Mouse (Mus musculus): ENCODE data around the gene Galr3. TPM values are rescaled to one million over a fixed set of nuclear protein-coding genes. Genes with fewer than 3 reads are reported as not detected.
A peak's percentile ranks its signal among the peaks of the same experiment; 100 is the strongest.
"Not testable (repeated sequence)": the region's sequence is repeated elsewhere in the genome, so short reads cannot be mapped to it uniquely, and the experiment has no call there.

The Galr3 gene
- total and polyA plus RNA-seq, 3 experiments = 2.6 to 4.5 TPM; not detected in 1

GRCm38 (mm10) chr15:79030551-79031435 is 10.9 kb upstream of the Galr3 start (continued):
- TF ChIP-seq SMC3 (IDR thresholded peaks at IDR 0.05; ENCODE audit: low read depth, low read length) (no peak), CHD2 (IDR thresholded peaks at IDR 0.05; ENCODE audit: low read length) (no peak), USF1 (IDR thresholded peaks at IDR 0.05; ENCODE audit: low read depth, low read length) (peak; percentile 100), GATA1 (IDR thresholded peaks at IDR 0.05; ENCODE audit: low read depth, low read length) (no peak), UBTF (IDR thresholded peaks at IDR 0.05; ENCODE audit: borderline replicate concordance, insufficient read depth, low read depth, low read length) (no peak), RAD21 (IDR thresholded peaks at IDR 0.05; ENCODE audit: low read depth, low read length) (no peak), POLR2AphosphoS5 (IDR thresholded peaks at IDR 0.05; ENCODE audit: borderline replicate concordance, low read depth, low read length) (no peak), RCOR1 (IDR thresholded peaks at IDR 0.05; ENCODE audit: low read depth, low read length) (peak; percentile 11; the same call in 1 of the 2 replicates), MEF2A (IDR thresholded peaks at IDR 0.05; ENCODE audit: extremely low read depth, insufficient replicate concordance, low read depth, low read length, poor library complexity, severe bottlenecking) (no peak), SIN3A (IDR thresholded peaks at IDR 0.05; ENCODE audit: low read length) (peak; percentile 86), MAFK (IDR thresholded peaks at IDR 0.05; ENCODE audit: borderline replicate concordance, low read depth, low read length) (no peak), ZC3H11A (IDR thresholded peaks at IDR 0.05; ENCODE audit: low read depth, low read length) (no peak), JUND (IDR thresholded peaks at IDR 0.05; ENCODE audit: low read depth, low read length) (no peak), EP300 (IDR thresholded peaks at IDR 0.05; ENCODE audit: low read depth in 1 of 2, low read length in 2 of 2) (no peak)

GRCm38 (mm10) chr15:79031908-79032307 is 9.8 kb upstream of the Galr3 start:
- not testable (repeated sequence) for H3K9me3 ChIP-seq (replicated peaks; ENCODE audit: insufficient read depth, low read length); H3K36me3 ChIP-seq (ENCODE audit: control insufficient read depth in 1 of 2, insufficient read depth in 2 of 2, low read length in 2 of 2); H3K9ac ChIP-seq (ENCODE audit: control insufficient read depth, low read depth, low read length, poor library complexity, severe bottlenecking); H3K4me3 ChIP-seq (ENCODE audit: control insufficient read depth in 1 of 2, insufficient read depth in 1 of 2, low read depth in 2 of 2, low read length in 2 of 2); H3K27me3 ChIP-seq (ENCODE audit: control insufficient read depth in 1 of 2, insufficient read depth in 2 of 2, low read length in 2 of 2); DNase-seq (ENCODE audit: low read depth, low spot score); H3K27ac ChIP-seq (ENCODE audit: control insufficient read depth, low read depth, low read length); H3K79me2 ChIP-seq (ENCODE audit: control insufficient read depth, insufficient read depth, low read length, poor library complexity)
- peak; percentile 87 for TF ChIP-seq TBP (IDR thresholded peaks at IDR 0.05; ENCODE audit: low read depth, low read length)
- H3K4me1 ChIP-seq (ENCODE audit: control insufficient read depth in 1 of 2, insufficient read depth in 2 of 2, low read length in 2 of 2) = peaks cover 0 to 17% of the 10 kb centered on the region in 2 experiments; a peak in 2 of 4 replicates

GRCm38 (mm10) chr15:79037913-79038328 is 3.8 kb upstream of the Galr3 start:
- Histone ChIP-seq H3K4me1 (ENCODE audit: control insufficient read depth in 1 of 2, insufficient read depth in 2 of 2, low read length in 2 of 2) (peaks cover 0 to 12% of the 10 kb centered on the region in 2 experiments; a peak in 2 of 4 replicates), H3K9me3 (replicated peaks; ENCODE audit: insufficient read depth, low read length) (no peaks in the 10 kb centered on the region), H3K79me2 (ENCODE audit: control insufficient read depth, insufficient read depth, low read length, poor library complexity) (no peaks in the 10 kb centered on the region; the same call in 1 of the 2 replicates), H3K27me3 (ENCODE audit: control insufficient read depth in 1 of 2, insufficient read depth in 2 of 2, low read length in 2 of 2) (no peaks in the 10 kb centered on the region), H3K36me3 (ENCODE audit: control insufficient read depth in 1 of 2, insufficient read depth in 2 of 2, low read length in 2 of 2) (no peaks in the 10 kb centered on the region), H3K9ac (ENCODE audit: control insufficient read depth, low read depth, low read length, poor library complexity, severe bottlenecking) (peak overlapping the region; percentile 64), H3K4me3 (ENCODE audit: control insufficient read depth in 1 of 2, insufficient read depth in 1 of 2, low read depth in 2 of 2, low read length in 2 of 2) (peak overlapping the region; percentile 40 to 53), H3K27ac (ENCODE audit: control insufficient read depth, low read depth, low read length) (peak overlapping the region; percentile 53)
- peak; percentile 93 for DNase-seq (ENCODE audit: low read depth, low spot score)
- TF ChIP-seq MAFK (IDR thresholded peaks at IDR 0.05; ENCODE audit: borderline replicate concordance, low read depth, low read length) (peak; percentile 95), MYC (IDR thresholded peaks at IDR 0.05; ENCODE audit: low read depth, low read length) (peak; percentile 67; the same call in 1 of the 2 replicates), USF2 (IDR thresholded peaks at IDR 0.05; ENCODE audit: borderline replicate concordance in 1 of 2, insufficient read depth in 1 of 2, low read depth in 1 of 2, low read length in 2 of 2) (no peak), RAD21 (IDR thresholded peaks at IDR 0.05; ENCODE audit: low read depth, low read length) (peak; percentile 44), ELF1 (IDR thresholded peaks at IDR 0.05; ENCODE audit: low read depth, low read length) (no peak), ZC3H11A (IDR thresholded peaks at IDR 0.05; ENCODE audit: low read depth, low read length) (peak; percentile 45; the same call in 1 of the 2 replicates), CHD1 (IDR thresholded peaks at IDR 0.05; ENCODE audit: low read depth, low read length) (no peak), ETS1 (IDR thresholded peaks at IDR 0.05; ENCODE audit: low read depth, low read length) (peak; percentile 26; the same call in 1 of the 2 replicates), SMC3 (IDR thresholded peaks at IDR 0.05; ENCODE audit: low read depth, low read length) (peak; percentile 72), MEF2A (IDR thresholded peaks at IDR 0.05; ENCODE audit: extremely low read depth, insufficient replicate concordance, low read depth, low read length, poor library complexity, severe bottlenecking) (no peak), UBTF (IDR thresholded peaks at IDR 0.05; ENCODE audit: borderline replicate concordance, insufficient read depth, low read depth, low read length) (no peak), GATA1 (IDR thresholded peaks at IDR 0.05; ENCODE audit: low read depth, low read length) (peak; percentile 10; the same call in 1 of the 2 replicates), ZMIZ1 (IDR thresholded peaks at IDR 0.05; ENCODE audit: low read depth, low read length) (no peak), CTCF (IDR thresholded peaks at IDR 0.05 in 2 of 3, conservative IDR thresholded peaks at IDR 0.05 in 1 of 3; ENCODE audit: control insufficient read depth in 1 of 3, insufficient read depth in 1 of 3, low read depth in 2 of 3, low read length in 3 of 3, poor library complexity in 1 of 3, severe bottlenecking in 1 of 3) (peak; percentile 87 to 96 (median 91)), KAT2A (conservative IDR thresholded peaks at IDR 0.05; ENCODE audit: low read depth, low read length) (no peak), MXI1 (IDR thresholded peaks at IDR 0.05; ENCODE audit: low read depth, low read length) (peak; percentile 50; the same call in 1 of the 2 replicates), SIN3A (IDR thresholded peaks at IDR 0.05; ENCODE audit: low read length) (peak; percentile 40)
